Mouse (Mus musculus): Measurements from ENCODE around the gene Wdr35. TPM values are rescaled to one million over a fixed set of nuclear protein-coding genes. Genes with fewer than 3 reads are reported as not detected.

Wdr35 gene
- polyA plus RNA-seq, 1 experiment from 2014 or later = 12.0 TPM

DNA sequence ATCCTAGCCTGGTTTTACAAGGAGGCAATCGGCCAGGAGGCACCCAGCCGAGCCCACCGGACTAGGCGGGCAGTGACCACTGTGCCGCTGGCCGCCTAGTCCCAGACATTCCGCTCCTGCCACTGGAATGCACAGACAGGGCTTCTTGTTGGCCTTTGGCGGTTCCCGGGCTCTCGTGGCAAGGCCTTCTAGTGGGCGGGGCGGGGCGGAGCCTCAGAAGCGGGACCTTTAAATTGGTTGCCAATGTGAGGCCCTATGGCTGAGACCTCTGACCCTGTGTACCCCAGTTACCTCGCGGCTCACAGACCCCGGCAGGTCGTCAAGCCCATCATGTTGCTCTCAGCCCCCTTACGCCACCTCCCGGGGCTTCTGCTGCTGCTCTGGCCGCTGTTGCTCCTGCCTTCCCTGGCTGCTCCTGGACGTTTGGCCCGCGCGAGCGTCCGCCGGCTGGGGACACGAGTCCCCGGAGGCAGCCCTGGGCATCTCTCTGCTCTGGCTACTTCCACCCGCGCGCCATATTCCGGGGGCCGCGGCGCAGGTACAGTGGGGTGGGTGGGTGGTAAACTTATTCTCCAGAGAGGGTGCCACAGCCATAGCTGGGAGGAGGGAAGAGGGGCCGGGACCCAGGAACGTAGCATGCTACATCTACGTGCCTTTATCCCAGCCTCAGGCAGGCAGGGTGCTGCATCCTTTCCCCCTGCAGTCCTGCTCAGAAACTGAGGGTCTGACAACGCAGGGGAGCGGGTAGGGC, 25.8 kb upstream of the Wdr35 start, which contains the start of gene Matn3:
Gene Matn3, plus strand, starts transcription at position 216 of the 751 bp plus-strand sequence.
- Histone ChIP-seq H3K36me3 (no peaks in the 10 kb centered on the region), H3K27ac (no peak within 1 kb of the TSS), H3K4me1 (replicated peaks) (peaks cover 9% of the 10 kb centered on the region), H3K4me3 (peak within 1 kb of the TSS; percentile 56), H3K27me3 (0 out of 2 replicates have a peak, but pooled peaks cover 6% of the 10 kb centered on the region), H3K9me3 (replicated peaks) (no peaks in the 10 kb centered on the region), H3K9ac (peak within 1 kb of the TSS; percentile 48), H3K4me2 (peak within 1 kb of the TSS; percentile 97)
- peak; percentile 64; the same call in 1 of the 2 replicates for ATAC-seq (replicated peaks; ENCODE audit: insufficient number of reproducible peaks, insufficient read depth, low FRiP score, low read depth)
- 2% methylated on average over 42 of the region's 42 CpGs for WGBS

DNA sequence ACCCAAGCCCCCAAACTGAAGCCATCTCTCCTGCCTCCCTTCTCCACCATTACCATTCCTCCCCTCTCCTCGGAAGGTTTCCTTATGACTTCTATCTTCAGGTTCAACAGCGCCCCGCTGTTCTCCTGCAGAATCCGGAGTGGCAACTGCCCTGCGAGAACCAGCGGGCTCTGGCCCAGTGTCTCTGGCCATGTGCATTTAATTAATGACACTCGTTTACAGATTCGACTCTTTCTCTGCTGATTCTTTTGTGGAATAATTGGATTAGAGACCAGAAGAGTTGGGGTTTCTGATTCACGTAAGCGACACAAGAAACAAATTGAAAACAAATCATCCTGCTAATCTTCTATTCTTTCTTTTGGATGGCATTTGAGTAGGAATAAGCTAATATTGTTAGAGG, 20.6 kb upstream of the Wdr35 start:
- Histone ChIP-seq H3K27ac (no peak overlapping the region), H3K9ac (no peak overlapping the region), H3K36me3 (no peaks in the 10 kb centered on the region), H3K27me3 (0 out of 2 replicates have a peak, but pooled peaks cover 6% of the 10 kb centered on the region), H3K9me3 (replicated peaks) (no peaks in the 10 kb centered on the region), H3K4me3 (no peak overlapping the region), H3K4me1 (replicated peaks) (peaks cover 2% of the 10 kb centered on the region), H3K4me2 (no peak overlapping the region)
- whole genome bisulfite sequencing = 78% methylated on average over 10 of the region's 10 CpGs
- ATAC-seq (replicated peaks; ENCODE audit: insufficient number of reproducible peaks, insufficient read depth, low FRiP score, low read depth) = no peak

GRCm38 (mm10) chr12:8954161-8954561, 19.5 kb upstream of the Wdr35 start:
- H3K27ac ChIP-seq = no peak overlapping the region
- H3K9ac ChIP-seq = no peak overlapping the region
- H3K27me3 ChIP-seq = no peaks in the 10 kb centered on the region
- no peak overlapping the region for H3K4me3 ChIP-seq
- no peaks in the 10 kb centered on the region for H3K4me1 ChIP-seq (replicated peaks)
- no peak for ATAC-seq (replicated peaks; ENCODE audit: insufficient number of reproducible peaks, insufficient read depth, low FRiP score, low read depth)
- no peaks in the 10 kb centered on the region for H3K36me3 ChIP-seq
- WGBS = 64% methylated on average over 9 of the region's 9 CpGs
- H3K9me3 ChIP-seq (replicated peaks) = no peaks in the 10 kb centered on the region
- no peak overlapping the region for H3K4me2 ChIP-seq

GRCm38 (mm10) chr12:8961607-8962316, 11.9 kb upstream of the Wdr35 start:
- 66% methylated on average over 9 of the region's 9 CpGs for WGBS
- no peak for ATAC-seq (replicated peaks; ENCODE audit: insufficient number of reproducible peaks, insufficient read depth, low FRiP score, low read depth)

GRCm38 (mm10) chr12:8969828-8970227, 3.9 kb upstream of the Wdr35 start:
- H3K36me3 ChIP-seq = no peaks in the 10 kb centered on the region
- H3K9ac ChIP-seq = no peak overlapping the region
- H3K4me3 ChIP-seq = no peak overlapping the region
- 9% methylated on average over 9 of the region's 9 CpGs for WGBS
- peak; percentile 90 for ATAC-seq (replicated peaks; ENCODE audit: insufficient number of reproducible peaks, insufficient read depth, low FRiP score, low read depth)
- peak overlapping the region; percentile 26 for H3K4me2 ChIP-seq
- H3K27me3 ChIP-seq = no peaks in the 10 kb centered on the region
- peak overlapping the region; percentile 33 for H3K27ac ChIP-seq
- H3K9me3 ChIP-seq (replicated peaks) = no peaks in the 10 kb centered on the region
- peaks cover 12% of the 10 kb centered on the region for H3K4me1 ChIP-seq (replicated peaks)

More at GRCm38 (mm10) chr12:8961607-8962316, 11.9 kb upstream of the Wdr35 start:
- Histone ChIP-seq H3K9ac (no peak overlapping the region), H3K36me3 (no peaks in the 10 kb centered on the region), H3K4me2 (no peak overlapping the region), H3K4me1 (replicated peaks) (no peaks in the 10 kb centered on the region), H3K27ac (no peak overlapping the region), H3K9me3 (replicated peaks) (no peaks in the 10 kb centered on the region), H3K27me3 (no peaks in the 10 kb centered on the region), H3K4me3 (no peak overlapping the region)

GRCm38 (mm10) chr12:8975076-8975475, 1.4 kb downstream of the Wdr35 start:
- Histone ChIP-seq H3K4me2 (no peak overlapping the region), H3K4me3 (no peak overlapping the region), H3K36me3 (peaks cover 6% of the 10 kb centered on the region; the same call in 1 of the 2 replicates), H3K27me3 (no peaks in the 10 kb centered on the region), H3K27ac (no peak overlapping the region), H3K4me1 (replicated peaks) (peaks cover 9% of the 10 kb centered on the region; the same call in 1 of the 2 replicates), H3K9ac (no peak overlapping the region), H3K9me3 (replicated peaks) (no peaks in the 10 kb centered on the region)
- 92% methylated on average over 3 of the region's 3 CpGs for WGBS
- no peak for ATAC-seq (replicated peaks; ENCODE audit: insufficient number of reproducible peaks, insufficient read depth, low FRiP score, low read depth)

GRCm38 (mm10) chr12:8993231-8993630, 19.5 kb downstream of the Wdr35 start:
- WGBS = 71% methylated on average over 8 of the region's 8 CpGs
- Histone ChIP-seq H3K36me3 (no peaks in the 10 kb centered on the region), H3K4me3 (no peak overlapping the region), H3K9ac (no peak overlapping the region), H3K27ac (no peak overlapping the region), H3K9me3 (replicated peaks) (no peaks in the 10 kb centered on the region), H3K4me1 (replicated peaks) (no peaks in the 10 kb centered on the region), H3K4me2 (no peak overlapping the region), H3K27me3 (no peaks in the 10 kb centered on the region)
- no peak for ATAC-seq (replicated peaks; ENCODE audit: insufficient number of reproducible peaks, insufficient read depth, low FRiP score, low read depth)

DNA sequence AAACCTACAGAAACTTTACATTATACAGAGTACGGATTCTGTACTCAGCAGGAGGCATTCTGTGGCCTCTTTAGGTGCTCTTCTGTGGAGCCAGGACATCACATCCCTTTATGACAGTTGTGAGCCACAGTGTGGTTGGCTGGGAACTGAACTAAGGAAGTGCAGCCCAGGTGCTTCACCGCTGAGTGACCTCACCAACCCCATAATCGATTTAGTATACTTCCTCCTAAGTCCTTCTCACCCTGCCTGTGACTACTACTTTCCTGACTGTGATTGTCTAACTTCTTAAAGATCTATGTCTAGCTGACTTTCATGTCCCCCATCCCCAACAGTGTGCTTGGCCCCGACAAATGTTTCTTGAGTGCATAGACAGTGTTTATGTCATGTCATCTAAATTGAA, 24.6 kb downstream of the Wdr35 start:
- no peaks in the 10 kb centered on the region for H3K9me3 ChIP-seq (replicated peaks)
- no peak overlapping the region for H3K9ac ChIP-seq
- WGBS = 82% methylated on average over 4 of the region's 4 CpGs
- H3K4me1 ChIP-seq (replicated peaks) = no peaks in the 10 kb centered on the region
- no peak for ATAC-seq (replicated peaks; ENCODE audit: insufficient number of reproducible peaks, insufficient read depth, low FRiP score, low read depth)
- H3K27me3 ChIP-seq = no peaks in the 10 kb centered on the region
- H3K36me3 ChIP-seq = no peaks in the 10 kb centered on the region
- H3K4me2 ChIP-seq = no peak overlapping the region
- H3K27ac ChIP-seq = no peak overlapping the region
- no peak overlapping the region for H3K4me3 ChIP-seq

GRCm38 (mm10) chr12:9002038-9002648, 28.5 kb downstream of the Wdr35 start:
- H3K4me3 ChIP-seq = no peak overlapping the region
- H3K4me2 ChIP-seq = no peak overlapping the region
- no peak for ATAC-seq (replicated peaks; ENCODE audit: insufficient number of reproducible peaks, insufficient read depth, low FRiP score, low read depth)
- 16% methylated on average over 5 of the region's 5 CpGs for WGBS
- no peaks in the 10 kb centered on the region for H3K27me3 ChIP-seq
- no peaks in the 10 kb centered on the region for H3K36me3 ChIP-seq
- no peaks in the 10 kb centered on the region for H3K9me3 ChIP-seq (replicated peaks)
- no peak overlapping the region for H3K27ac ChIP-seq
- no peak overlapping the region for H3K9ac ChIP-seq
- no peaks in the 10 kb centered on the region for H3K4me1 ChIP-seq (replicated peaks)

DNA sequence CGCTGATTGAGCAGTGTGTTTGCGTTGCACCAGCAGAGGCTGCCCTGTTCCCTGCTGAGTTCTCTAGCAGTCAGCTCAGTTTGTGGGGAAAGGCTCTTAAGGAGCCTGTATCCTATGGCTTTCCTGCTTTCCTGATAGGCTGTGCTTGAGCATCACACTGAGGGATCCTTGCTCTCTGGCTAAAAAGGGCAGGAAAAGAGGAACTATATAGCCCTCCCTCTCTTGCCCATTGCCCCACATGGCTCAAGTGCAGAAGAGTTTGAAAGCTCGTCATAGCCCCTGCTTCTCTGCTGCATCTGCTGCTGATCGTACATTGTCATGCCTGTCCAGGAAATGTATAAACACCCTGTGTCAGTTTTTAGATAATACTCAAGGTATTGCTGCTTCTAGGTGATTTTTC, 33.5 kb downstream of the Wdr35 start:
- Histone ChIP-seq H3K27me3 (no peaks in the 10 kb centered on the region), H3K4me3 (no peak overlapping the region), H3K4me1 (replicated peaks) (0 out of 2 replicates have a peak, but pooled peaks cover 2% of the 10 kb centered on the region), H3K36me3 (no peaks in the 10 kb centered on the region), H3K27ac (no peak overlapping the region), H3K9ac (no peak overlapping the region), H3K9me3 (replicated peaks) (no peaks in the 10 kb centered on the region), H3K4me2 (no peak overlapping the region)
- WGBS = 59% methylated on average over 4 of the region's 4 CpGs
- no peak for ATAC-seq (replicated peaks; ENCODE audit: insufficient number of reproducible peaks, insufficient read depth, low FRiP score, low read depth)

- H3K4me3 ChIP-seq = no peak overlapping the region
- 86% methylated on average over 6 of the region's 6 CpGs for WGBS
- H3K9me3 ChIP-seq (replicated peaks) = no peaks in the 10 kb centered on the region
- ATAC-seq (replicated peaks; ENCODE audit: insufficient number of reproducible peaks, insufficient read depth, low FRiP score, low read depth) = no peak
- H3K27ac ChIP-seq = no peak overlapping the region
- no peak overlapping the region for H3K4me2 ChIP-seq
- H3K4me1 ChIP-seq (replicated peaks) = 0 out of 2 replicates have a peak, but pooled peaks cover 2% of the 10 kb centered on the region
- peaks cover 5% of the 10 kb centered on the region; the same call in 1 of the 2 replicates for H3K36me3 ChIP-seq
- H3K27me3 ChIP-seq = no peaks in the 10 kb centered on the region
- H3K9ac ChIP-seq = no peak overlapping the region
Measured at GRCm38 (mm10) chr12:9007811-9008210, 34.1 kb downstream of the Wdr35 start.

All from heart, embryonic 15.5 days (tissue).